Mouse (Mus musculus): ENCODE measurements around the gene Poc5. TPM values are rescaled to one million over a fixed set of nuclear protein-coding genes. Genes with fewer than 3 reads are reported as not detected.

Gene Poc5
- polyA plus RNA-seq, 1 experiment from 2014 or later, result 5.6 TPM

DNA sequence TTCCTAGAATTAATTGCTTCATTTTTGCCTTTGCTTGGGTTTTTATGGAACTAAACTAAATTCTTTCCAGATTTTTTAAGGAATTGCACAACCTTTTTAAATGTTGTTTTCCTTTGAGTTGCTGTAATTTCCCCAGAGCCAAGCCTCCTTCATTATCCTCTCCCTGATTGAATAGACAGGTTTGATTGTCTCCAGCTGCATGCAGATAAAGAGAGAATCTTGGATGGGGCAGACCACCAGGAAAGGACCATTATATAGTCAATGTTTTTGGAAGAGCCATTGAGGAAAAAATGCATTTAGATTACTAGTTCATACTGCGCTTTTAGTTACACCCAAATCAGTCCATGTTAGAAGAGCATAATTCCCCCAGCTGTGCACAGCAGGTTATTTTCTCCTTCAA lies 20.7 kb downstream of the Poc5 start:
- Histone ChIP-seq H3K9me3 (ENCODE audit: control insufficient read depth) (no peaks in the 10 kb centered on the region), H3K4me3 (ENCODE audit: low read depth, low read length) (no peak overlapping the region), H3K27ac (ENCODE audit: low read depth, low read length) (no peak overlapping the region), H3K4me1 (replicated peaks; ENCODE audit: control insufficient read depth, insufficient read depth, low read length) (no peaks in the 10 kb centered on the region), H3K36me3 (ENCODE audit: control insufficient read depth, insufficient read depth) (peaks cover 59% of the 10 kb centered on the region), H3K9ac (ENCODE audit: low read depth, low read length) (no peak overlapping the region), H3K27me3 (replicated peaks; ENCODE audit: control insufficient read depth, insufficient read depth, low read length) (no peaks in the 10 kb centered on the region), H3K4me2 (replicated peaks; ENCODE audit: low read depth) (no peak overlapping the region)
- ATAC-seq, result no peak
- no peak for TF ChIP-seq CTCF (IDR thresholded peaks at IDR 0.05; ENCODE audit: low read depth)
- 82% methylated on average over 1 of the region's 1 CpGs for WGBS

DNA sequence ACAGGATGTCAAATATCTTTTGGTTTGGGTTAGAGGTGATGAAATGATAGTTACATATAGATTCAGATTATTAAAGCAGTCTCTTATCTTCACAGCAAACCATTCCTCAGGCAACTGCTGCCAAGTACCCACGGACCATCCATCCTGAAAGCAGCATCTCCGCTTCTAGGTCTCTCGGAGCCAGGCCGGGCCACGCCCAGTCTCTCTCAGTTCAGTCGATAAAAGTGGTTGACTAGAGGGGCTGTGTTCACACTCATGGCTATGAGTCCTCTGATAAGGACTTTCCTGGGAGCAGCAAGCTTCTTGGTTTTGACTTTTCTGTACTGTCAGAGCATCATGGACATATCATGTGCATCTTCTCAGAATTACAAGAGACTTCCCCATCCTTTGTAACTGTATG lies 26.3 kb downstream of the Poc5 start:
- Histone ChIP-seq H3K27me3 (replicated peaks; ENCODE audit: control insufficient read depth, insufficient read depth, low read length) (no peaks in the 10 kb centered on the region), H3K4me2 (replicated peaks; ENCODE audit: low read depth) (no peak overlapping the region), H3K36me3 (ENCODE audit: control insufficient read depth, insufficient read depth) (peaks cover 56% of the 10 kb centered on the region), H3K4me1 (replicated peaks; ENCODE audit: control insufficient read depth, insufficient read depth, low read length) (no peaks in the 10 kb centered on the region), H3K27ac (ENCODE audit: low read depth, low read length) (no peak overlapping the region), H3K9ac (ENCODE audit: low read depth, low read length) (no peak overlapping the region), H3K4me3 (ENCODE audit: low read depth, low read length) (no peak overlapping the region), H3K9me3 (ENCODE audit: control insufficient read depth) (no peaks in the 10 kb centered on the region)
- 78% methylated on average over 6 of the region's 6 CpGs for WGBS
- no peak for ATAC-seq
- TF ChIP-seq CTCF (IDR thresholded peaks at IDR 0.05; ENCODE audit: low read depth), result no peak

DNA sequence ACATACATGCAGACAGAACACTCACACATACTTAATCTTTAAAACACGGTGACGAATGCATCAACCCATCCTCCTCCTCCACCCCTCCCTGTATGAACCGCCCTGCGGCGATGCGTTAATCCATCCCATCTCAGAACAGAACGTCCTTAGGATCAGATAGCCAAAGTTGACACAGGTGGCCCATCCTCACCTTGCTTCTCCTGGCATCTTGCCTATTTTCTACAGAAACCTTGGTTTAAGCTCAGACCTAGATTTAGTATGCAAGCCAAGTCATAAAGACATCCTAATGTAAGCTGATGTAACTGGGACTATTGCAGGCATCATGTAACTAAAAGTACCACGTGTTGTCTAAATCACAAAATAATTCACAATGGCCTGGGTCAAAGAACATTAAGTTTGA lies 28.3 kb downstream of the Poc5 start:
- H3K9ac ChIP-seq (ENCODE audit: low read depth, low read length), result no peak overlapping the region
- no peak for ATAC-seq
- WGBS, result 92% methylated on average over 8 of the region's 8 CpGs

DNA sequence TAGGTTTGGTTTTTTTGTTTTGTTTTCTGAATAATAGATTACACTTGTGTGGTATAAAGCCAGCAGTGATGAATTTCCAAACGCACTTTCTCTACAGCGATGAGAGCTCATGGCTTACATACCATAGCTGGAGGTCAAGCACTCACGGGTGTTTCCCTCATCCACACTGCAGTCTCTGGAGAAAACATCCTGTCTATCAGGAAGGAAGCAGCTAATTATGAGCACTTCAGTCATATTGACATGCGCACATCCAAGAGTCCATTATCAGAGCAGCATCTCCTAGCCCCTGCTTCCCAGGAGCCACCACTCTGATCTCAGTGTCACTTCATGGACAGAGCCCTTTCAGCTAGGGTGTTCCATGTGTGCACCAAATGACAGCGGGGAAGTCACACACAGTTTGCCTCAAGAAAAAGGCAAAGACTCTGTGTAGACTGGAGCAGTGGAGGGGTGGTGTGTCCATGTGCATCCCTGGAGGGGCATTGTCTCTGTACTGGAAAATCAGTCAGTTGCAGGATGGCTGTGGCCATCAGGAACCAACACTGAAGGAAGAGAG lies 29.2 kb downstream of the Poc5 start:
- ATAC-seq, result no peak
- no peaks in the 10 kb centered on the region for H3K4me1 ChIP-seq (replicated peaks; ENCODE audit: control insufficient read depth, insufficient read depth, low read length)
- H3K9me3 ChIP-seq (ENCODE audit: control insufficient read depth), result no peaks in the 10 kb centered on the region
- H3K36me3 ChIP-seq (ENCODE audit: control insufficient read depth, insufficient read depth), result peaks cover 37% of the 10 kb centered on the region
- H3K4me3 ChIP-seq (ENCODE audit: low read depth, low read length), result no peak overlapping the region
- no peak overlapping the region for H3K27ac ChIP-seq (ENCODE audit: low read depth, low read length)
- TF ChIP-seq CTCF (IDR thresholded peaks at IDR 0.05; ENCODE audit: low read depth), result no peak
- H3K9ac ChIP-seq (ENCODE audit: low read depth, low read length), result no peak overlapping the region
- H3K4me2 ChIP-seq (replicated peaks; ENCODE audit: low read depth), result no peak overlapping the region
- 83% methylated on average over 5 of the region's 5 CpGs for WGBS
- H3K27me3 ChIP-seq (replicated peaks; ENCODE audit: control insufficient read depth, insufficient read depth, low read length), result no peaks in the 10 kb centered on the region

More for the DNA sequence above, 28.3 kb downstream of the Poc5 start:
- Histone ChIP-seq H3K4me1 (replicated peaks; ENCODE audit: control insufficient read depth, insufficient read depth, low read length) (no peaks in the 10 kb centered on the region), H3K27ac (ENCODE audit: low read depth, low read length) (no peak overlapping the region), H3K4me2 (replicated peaks; ENCODE audit: low read depth) (no peak overlapping the region), H3K9me3 (ENCODE audit: control insufficient read depth) (no peaks in the 10 kb centered on the region), H3K4me3 (ENCODE audit: low read depth, low read length) (no peak overlapping the region), H3K36me3 (ENCODE audit: control insufficient read depth, insufficient read depth) (peaks cover 45% of the 10 kb centered on the region), H3K27me3 (replicated peaks; ENCODE audit: control insufficient read depth, insufficient read depth, low read length) (no peaks in the 10 kb centered on the region)
- no peak for TF ChIP-seq CTCF (IDR thresholded peaks at IDR 0.05; ENCODE audit: low read depth)

DNA sequence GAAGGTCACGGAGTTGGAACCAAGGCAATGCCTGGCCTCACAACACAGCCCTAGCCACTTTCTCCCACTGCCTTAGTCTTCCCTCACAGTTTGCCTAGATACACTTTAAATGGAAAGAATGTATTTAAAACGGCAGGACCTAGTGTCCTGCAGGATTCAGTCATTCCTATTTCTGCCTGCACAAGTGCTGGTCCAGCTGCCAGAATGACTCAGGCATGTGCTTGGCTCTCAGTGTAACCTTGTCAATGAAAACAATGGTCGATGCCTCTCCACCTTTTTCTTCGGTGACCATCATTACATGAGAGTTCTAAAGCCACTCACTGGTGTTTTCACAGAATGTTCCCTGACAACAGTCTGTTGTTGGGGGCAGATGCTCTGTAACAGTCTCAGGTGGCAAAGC lies 30.4 kb downstream of the Poc5 start:
- no peak overlapping the region for H3K27ac ChIP-seq (ENCODE audit: low read depth, low read length)
- no peak overlapping the region for H3K4me3 ChIP-seq (ENCODE audit: low read depth, low read length)
- no peak for TF ChIP-seq CTCF (IDR thresholded peaks at IDR 0.05; ENCODE audit: low read depth)
- no peak for ATAC-seq
- no peaks in the 10 kb centered on the region for H3K9me3 ChIP-seq (ENCODE audit: control insufficient read depth)
- H3K9ac ChIP-seq (ENCODE audit: low read depth, low read length), result no peak overlapping the region
- no peaks in the 10 kb centered on the region for H3K27me3 ChIP-seq (replicated peaks; ENCODE audit: control insufficient read depth, insufficient read depth, low read length)
- WGBS, result 92% methylated on average over 4 of the region's 4 CpGs
- H3K4me2 ChIP-seq (replicated peaks; ENCODE audit: low read depth), result no peak overlapping the region
- peaks cover 29% of the 10 kb centered on the region for H3K36me3 ChIP-seq (ENCODE audit: control insufficient read depth, insufficient read depth)
- H3K4me1 ChIP-seq (replicated peaks; ENCODE audit: control insufficient read depth, insufficient read depth, low read length), result no peaks in the 10 kb centered on the region

DNA sequence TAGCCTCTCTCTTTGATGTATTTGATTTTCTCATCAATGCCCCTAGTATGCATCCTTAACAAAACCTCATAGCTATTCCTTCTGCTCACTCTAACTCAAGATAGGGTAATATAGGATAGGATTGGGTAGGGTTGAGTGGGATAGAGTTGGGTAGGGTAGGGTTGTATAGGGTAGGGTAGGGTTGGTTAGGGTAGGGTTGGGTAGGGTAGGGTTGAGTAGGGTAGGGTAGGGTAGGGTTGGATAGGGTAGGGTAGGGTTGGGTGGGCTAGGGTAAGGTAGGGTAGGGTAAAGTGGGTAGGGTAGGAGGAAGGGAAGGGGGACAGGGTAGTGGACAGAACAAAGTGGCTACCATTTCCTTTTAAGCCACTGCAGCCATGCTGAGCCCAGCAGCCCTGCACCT lies 33.1 kb downstream of the Poc5 start:
- no peak overlapping the region for H3K27ac ChIP-seq (ENCODE audit: low read depth, low read length)
- no peak for TF ChIP-seq CTCF (IDR thresholded peaks at IDR 0.05; ENCODE audit: low read depth)
- no peak overlapping the region for H3K4me3 ChIP-seq (ENCODE audit: low read depth, low read length)
- ATAC-seq, result no peak
- H3K9ac ChIP-seq (ENCODE audit: low read depth, low read length), result no peak overlapping the region
- no peaks in the 10 kb centered on the region for H3K9me3 ChIP-seq (ENCODE audit: control insufficient read depth)
- H3K4me2 ChIP-seq (replicated peaks; ENCODE audit: low read depth), result no peak overlapping the region
- H3K4me1 ChIP-seq (replicated peaks; ENCODE audit: control insufficient read depth, insufficient read depth, low read length), result no peaks in the 10 kb centered on the region
- H3K27me3 ChIP-seq (replicated peaks; ENCODE audit: control insufficient read depth, insufficient read depth, low read length), result no peaks in the 10 kb centered on the region
- peaks cover 5% of the 10 kb centered on the region for H3K36me3 ChIP-seq (ENCODE audit: control insufficient read depth, insufficient read depth)
